Mouse (Mus musculus) forebrain, embryonic 11.5 days (tissue): ENCODE data around the gene Ksr2. TPM values are rescaled to one million over a fixed set of nuclear protein-coding genes. Genes with fewer than 3 reads are reported as not detected.
A peak's percentile ranks its signal among the peaks of the same experiment; 100 is the strongest.

Experiments
- ATAC-seq: fragments of 200-750 bp; cut with Nextera tagmentation; replicated peaks from 2 replicates; pipeline ENCODE4 v1.8.0; 2017; ENCODE audit warnings: moderate TSS enrichment; ENCODE audit not compliant: low FRiP score
- DNase-seq: peaks from one replicate; pipeline ENCODE4 v3.0.0-alpha.2; 2017; ENCODE audit warnings: low spot score
- H3K27ac ChIP-seq: fragments of 300-500 bp; sonication (generic); 2 replicates; pipeline ENCODE4 v1.5.1; 2014; ENCODE audit warnings: low read depth, low read length
- H3K27me3 ChIP-seq: fragments of 300-500 bp; sonication (generic); 2 replicates; pipeline ENCODE4 v1.6.1; 2014; ENCODE audit warnings: mild to moderate bottlenecking, low read length, mixed read lengths; ENCODE audit not compliant: control insufficient read depth, insufficient read depth
- H3K36me3 ChIP-seq: fragments of 300-500 bp; sonication (generic); 2 replicates; pipeline ENCODE4 v1.6.1; 2014; ENCODE audit warnings: mild to moderate bottlenecking, low read length, moderate library complexity, mixed read lengths; ENCODE audit not compliant: control insufficient read depth, insufficient read depth
- H3K4me1 ChIP-seq: fragments of 300-500 bp; sonication (generic); replicated peaks from 2 replicates; pipeline ENCODE4 v1.6.1; 2014; ENCODE audit warnings: low read length, mixed read lengths; ENCODE audit not compliant: control insufficient read depth, insufficient read depth
- H3K4me2 ChIP-seq: fragments of 300-500 bp; sonication (generic); 2 replicates; pipeline ENCODE4 v1.6.1; 2014; ENCODE audit warnings: low read depth, mild to moderate bottlenecking, low read length, moderate library complexity, mixed read lengths; ENCODE audit not compliant: severe bottlenecking
- H3K4me3 ChIP-seq: fragments of 300-500 bp; sonication (generic); 2 replicates; pipeline ENCODE4 v1.5.1; 2014; ENCODE audit warnings: low read depth, low read length
- H3K9ac ChIP-seq: fragments of 300-500 bp; sonication (generic); 2 replicates; pipeline ENCODE4 v1.6.1; 2014; ENCODE audit warnings: low read length
- H3K9me3 ChIP-seq: fragments of 300-500 bp; sonication (generic); 2 replicates; pipeline ENCODE4 v1.6.1; 2016; ENCODE audit warnings: low read length, mixed read lengths; ENCODE audit not compliant: control insufficient read depth
- WGBS: fragments of 180-500 bp; shearing (Covaris S2); extraction: QIAGEN DNeasy Blood & Tissue Kit; methylation state at CpG from one replicate; pipeline ENCODE4 v1.1.7; 2014; 5-methylcytosine and 5-hydroxymethylcytosine counted together
- polyA plus RNA-seq: library from polyadenylated mRNA; unstranded; fragments of >200 nt; fragmentation: Nextera tagmentation; extraction: Ambion mirVana; gene quantifications from 2 replicates; pipeline ENCODE4 v1.2.1, GENCODE M21; 2014

Ksr2 gene
- polyA plus RNA-seq, 1 experiment from 2014 or later, result 1.2 TPM

DNA sequence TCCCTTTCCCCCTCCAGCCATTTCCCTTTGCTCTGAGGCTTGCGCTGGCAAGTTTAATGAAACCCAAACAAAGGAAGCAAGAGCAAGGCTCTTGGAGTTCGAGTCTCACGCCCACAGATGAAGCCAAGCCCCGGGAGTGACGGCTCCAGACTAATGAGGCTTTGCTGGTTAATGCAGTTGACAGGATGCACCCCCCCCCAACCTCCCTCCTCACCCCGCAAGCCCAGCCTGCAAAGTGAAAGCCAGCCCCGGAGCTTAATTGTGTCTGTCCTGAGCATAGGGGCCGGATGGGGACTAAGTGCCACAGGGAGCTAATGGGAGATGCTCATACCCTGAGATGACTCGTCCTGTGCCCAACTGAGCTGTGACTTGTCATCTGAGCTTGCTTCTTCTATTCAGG, 251.4 kb downstream of the Ksr2 start:
- Histone ChIP-seq H3K4me3 (no peak overlapping the region), H3K9me3 (no peaks in the 10 kb centered on the region), H3K4me1 (peaks cover 2% of the 10 kb centered on the region; the same call in 1 of the 2 replicates), H3K27me3 (no peaks in the 10 kb centered on the region), H3K4me2 (no peak overlapping the region), H3K36me3 (no peaks in the 10 kb centered on the region), H3K9ac (no peak overlapping the region), H3K27ac (no peak overlapping the region)
- WGBS, result 11% methylated on average over 9 of the region's 9 CpGs
- DNase-seq, result peak; percentile 69
- ATAC-seq, result no peak

DNA sequence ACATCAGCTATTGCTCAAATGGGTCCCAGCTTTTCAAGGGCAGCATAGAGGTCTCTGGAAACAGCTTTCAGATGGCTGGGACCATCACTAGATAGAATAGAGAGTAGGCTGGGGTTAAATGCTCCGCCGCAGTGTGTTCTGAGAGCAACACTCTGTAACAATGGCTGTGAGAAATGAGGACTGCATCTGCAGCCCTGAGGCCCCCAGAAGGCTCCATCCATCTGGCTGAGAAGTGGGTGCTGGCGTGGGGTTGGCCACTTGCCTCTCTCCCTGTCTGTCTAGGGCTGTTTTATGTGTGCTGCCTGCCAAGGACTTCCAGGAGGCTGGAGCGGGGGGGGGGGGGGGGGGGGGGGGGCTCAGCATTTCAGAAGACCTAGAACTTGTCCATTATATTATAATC, 253.5 kb downstream of the Ksr2 start:
- no peak overlapping the region for H3K27ac ChIP-seq
- peaks cover 2% of the 10 kb centered on the region; the same call in 1 of the 2 replicates for H3K4me1 ChIP-seq
- H3K36me3 ChIP-seq, result no peaks in the 10 kb centered on the region
- H3K9me3 ChIP-seq, result no peaks in the 10 kb centered on the region
- no peak overlapping the region for H3K4me3 ChIP-seq
- H3K4me2 ChIP-seq, result no peak overlapping the region
- ATAC-seq (no peak), DNase-seq (no peak)
- no peaks in the 10 kb centered on the region for H3K27me3 ChIP-seq
- 94% methylated on average over 2 of the region's 4 CpGs for WGBS
- H3K9ac ChIP-seq, result no peak overlapping the region

GRCm38 (mm10) chr5:117669265-117669664, 255.5 kb downstream of the Ksr2 start:
- H3K9me3 ChIP-seq, result no peaks in the 10 kb centered on the region
- H3K27me3 ChIP-seq, result no peaks in the 10 kb centered on the region
- H3K27ac ChIP-seq, result no peak overlapping the region
- H3K9ac ChIP-seq, result no peak overlapping the region
- H3K4me3 ChIP-seq, result no peak overlapping the region
- WGBS, result 67% methylated on average over 4 of the region's 4 CpGs
- no peaks in the 10 kb centered on the region for H3K36me3 ChIP-seq
- no peak overlapping the region for H3K4me2 ChIP-seq
- peaks cover 2% of the 10 kb centered on the region; the same call in 1 of the 2 replicates for H3K4me1 ChIP-seq
- ATAC-seq, result no peak
- DNase-seq, result no peak

GRCm38 (mm10) chr5:117669843-117670242, 256.0 kb downstream of the Ksr2 start:
- no peak overlapping the region for H3K4me3 ChIP-seq
- no peaks in the 10 kb centered on the region for H3K36me3 ChIP-seq
- H3K27me3 ChIP-seq, result no peaks in the 10 kb centered on the region
- no peak for DNase-seq
- no peak overlapping the region for H3K4me2 ChIP-seq
- ATAC-seq, result no peak
- no peak overlapping the region for H3K9ac ChIP-seq
- no peak overlapping the region for H3K27ac ChIP-seq
- no peaks in the 10 kb centered on the region for H3K9me3 ChIP-seq
- H3K4me1 ChIP-seq, result peaks cover 2% of the 10 kb centered on the region; the same call in 1 of the 2 replicates
- WGBS, result 87% methylated on average over 7 of the region's 7 CpGs

GRCm38 (mm10) chr5:117671362-117671761, 257.6 kb downstream of the Ksr2 start:
- ATAC-seq (no peak), DNase-seq (no peak)
- H3K4me3 ChIP-seq, result no peak overlapping the region
- H3K4me1 ChIP-seq, result no peaks in the 10 kb centered on the region; the same call in 1 of the 2 replicates
- no peak overlapping the region for H3K27ac ChIP-seq
- no peaks in the 10 kb centered on the region for H3K27me3 ChIP-seq
- no peak overlapping the region for H3K4me2 ChIP-seq
- no peaks in the 10 kb centered on the region for H3K36me3 ChIP-seq
- 68% methylated on average over 6 of the region's 6 CpGs for WGBS
- no peaks in the 10 kb centered on the region for H3K9me3 ChIP-seq
- no peak overlapping the region for H3K9ac ChIP-seq

- no peaks in the 10 kb centered on the region for H3K9me3 ChIP-seq
Observed at GRCm38 (mm10) chr5:117675840-117676239, 262.0 kb downstream of the Ksr2 start.

DNA sequence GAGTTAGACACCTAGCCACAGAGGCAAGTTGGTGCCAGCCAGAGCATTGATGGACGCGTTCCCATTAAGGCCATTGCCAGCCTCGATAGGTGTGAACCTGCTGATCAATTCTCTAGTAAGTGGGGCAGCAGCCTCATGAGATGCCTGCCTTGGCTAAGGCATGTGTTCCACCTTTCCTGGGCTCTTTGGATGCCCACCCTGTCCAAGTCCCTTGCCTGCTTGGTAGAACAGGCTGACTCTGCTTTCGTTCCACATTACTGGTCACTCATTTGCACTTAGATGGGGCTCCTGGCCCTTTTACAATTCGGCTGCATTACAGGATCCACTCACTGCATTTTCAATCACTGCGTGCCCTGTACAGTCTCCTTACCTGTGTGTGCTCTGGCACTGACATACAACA, 263.4 kb downstream of the Ksr2 start:
- H3K27me3 ChIP-seq, result no peaks in the 10 kb centered on the region
- no peaks in the 10 kb centered on the region for H3K36me3 ChIP-seq
- H3K4me3 ChIP-seq, result no peak overlapping the region
- DNase-seq (no peak), ATAC-seq (no peak)
- H3K4me1 ChIP-seq, result no peaks in the 10 kb centered on the region
- H3K27ac ChIP-seq, result no peak overlapping the region
- 93% methylated on average over 6 of the region's 6 CpGs for WGBS
- H3K9me3 ChIP-seq, result no peaks in the 10 kb centered on the region
- no peak overlapping the region for H3K9ac ChIP-seq
- no peak overlapping the region for H3K4me2 ChIP-seq

More at GRCm38 (mm10) chr5:117675840-117676239, 262.0 kb downstream of the Ksr2 start:
- no peaks in the 10 kb centered on the region for H3K27me3 ChIP-seq
- H3K27ac ChIP-seq, result no peak overlapping the region
- H3K9ac ChIP-seq, result no peak overlapping the region
- H3K4me2 ChIP-seq, result no peak overlapping the region
- no peaks in the 10 kb centered on the region for H3K36me3 ChIP-seq
- 77% methylated on average over 8 of the region's 8 CpGs for WGBS
- H3K4me3 ChIP-seq, result no peak overlapping the region
- DNase-seq (no peak), ATAC-seq (no peak)
- no peaks in the 10 kb centered on the region for H3K4me1 ChIP-seq

DNA sequence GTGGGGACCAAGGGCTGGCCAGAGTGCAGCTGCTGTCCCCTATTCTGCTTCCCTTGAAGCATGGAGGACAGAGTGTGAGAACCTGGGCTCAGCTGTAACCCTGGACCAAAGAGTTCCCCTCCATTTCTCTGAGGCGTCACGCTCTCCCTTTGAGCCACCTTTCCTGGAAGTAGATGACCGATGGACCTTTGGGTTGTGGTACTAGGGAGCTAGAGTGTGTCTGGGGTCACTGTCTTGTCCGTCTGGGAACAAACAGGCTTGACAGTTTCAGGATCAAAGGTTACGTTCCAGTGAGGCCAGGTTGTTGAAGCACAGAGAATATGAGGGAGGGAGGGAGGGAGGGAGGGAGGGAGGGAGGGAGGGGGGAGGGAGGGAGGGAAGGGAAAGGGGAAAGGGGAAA, 264.6 kb downstream of the Ksr2 start:
- no peaks in the 10 kb centered on the region for H3K4me1 ChIP-seq
- no peaks in the 10 kb centered on the region for H3K27me3 ChIP-seq
- no peak overlapping the region for H3K27ac ChIP-seq
- no peak overlapping the region for H3K4me2 ChIP-seq
- H3K9me3 ChIP-seq, result no peaks in the 10 kb centered on the region
- DNase-seq (no peak), ATAC-seq (no peak)
- no peaks in the 10 kb centered on the region for H3K36me3 ChIP-seq
- H3K4me3 ChIP-seq, result no peak overlapping the region
- WGBS, result 68% methylated on average over 4 of the region's 5 CpGs
- H3K9ac ChIP-seq, result no peak overlapping the region

- Histone ChIP-seq H3K4me2 (no peak overlapping the region), H3K36me3 (no peaks in the 10 kb centered on the region), H3K27me3 (no peaks in the 10 kb centered on the region), H3K4me1 (0 out of 2 replicates have a peak, but pooled peaks cover 1% of the 10 kb centered on the region), H3K9me3 (no peaks in the 10 kb centered on the region), H3K27ac (no peak overlapping the region), H3K4me3 (no peak overlapping the region), H3K9ac (no peak overlapping the region)
- ATAC-seq (no peak), DNase-seq (no peak)
- 94% methylated on average over 3 of the region's 3 CpGs for WGBS
Observed at GRCm38 (mm10) chr5:117682226-117682625, 268.4 kb downstream of the Ksr2 start.
